Mouse (Mus musculus) erythroblast, embryonic 14.5 days (primary cell): ENCODE measurements around the gene Tmem258. TPM values are rescaled to one million over a fixed set of nuclear protein-coding genes. Genes with fewer than 3 reads are reported as not detected.

Experiments used
- H3K27me3 ChIP-seq: 2 replicates; pipeline ENCODE4 v1.6.1; 2012; ENCODE audit warnings: inconsistent platforms; ENCODE audit not compliant: control insufficient read depth
- H3K36me3 ChIP-seq: 2 replicates; pipeline ENCODE4 v1.6.1; 2012; ENCODE audit warnings: mild to moderate bottlenecking, inconsistent platforms; ENCODE audit not compliant: control insufficient read depth
- H3K4me1 ChIP-seq: 2 replicates; pipeline ENCODE4 v1.6.1; 2012; ENCODE audit warnings: inconsistent platforms; ENCODE audit not compliant: control insufficient read depth
- H3K4me3 ChIP-seq: replicated peaks from 2 replicates; pipeline ENCODE3; 2012; ENCODE audit warnings: moderate library complexity, mild to moderate bottlenecking, inconsistent platforms
- H3K9me3 ChIP-seq: 2 replicates; pipeline ENCODE4 v1.6.1; 2012; ENCODE audit warnings: low read length, inconsistent platforms, mixed read lengths; ENCODE audit not compliant: control insufficient read depth
- GATA1 ChIP-seq: IDR thresholded peaks from 2 replicates; pipeline ENCODE4 v1.6.1; 2012; ENCODE audit warnings: low read length, inconsistent platforms, mixed read lengths
- TAL1 ChIP-seq: IDR thresholded peaks from 3 replicates; pipeline ENCODE4 v1.6.1; 2012; ENCODE audit warnings: low read length, inconsistent platforms, mixed read lengths
- polyA plus RNA-seq: library from polyadenylated mRNA; stranded (reverse); fragments of >175 nt; gene quantifications from 2 replicates; pipeline ENCODE4 v1.2.3, GENCODE M21; 2012

Tmem258 gene
- polyA plus RNA-seq, 1 experiment: 1.6 TPM

GRCm38 (mm10) chr19:10208851-10209250, 5.0 kb downstream of the Tmem258 start:
- no peaks in the 10 kb centered on the region for H3K27me3 ChIP-seq
- H3K4me3 ChIP-seq: no peak overlapping the region
- H3K36me3 ChIP-seq: peaks cover 80% of the 10 kb centered on the region
- TF ChIP-seq GATA1 (no peak), TAL1 (no peak)
- no peaks in the 10 kb centered on the region for H3K9me3 ChIP-seq
- peaks cover 44% of the 10 kb centered on the region for H3K4me1 ChIP-seq

DNA sequence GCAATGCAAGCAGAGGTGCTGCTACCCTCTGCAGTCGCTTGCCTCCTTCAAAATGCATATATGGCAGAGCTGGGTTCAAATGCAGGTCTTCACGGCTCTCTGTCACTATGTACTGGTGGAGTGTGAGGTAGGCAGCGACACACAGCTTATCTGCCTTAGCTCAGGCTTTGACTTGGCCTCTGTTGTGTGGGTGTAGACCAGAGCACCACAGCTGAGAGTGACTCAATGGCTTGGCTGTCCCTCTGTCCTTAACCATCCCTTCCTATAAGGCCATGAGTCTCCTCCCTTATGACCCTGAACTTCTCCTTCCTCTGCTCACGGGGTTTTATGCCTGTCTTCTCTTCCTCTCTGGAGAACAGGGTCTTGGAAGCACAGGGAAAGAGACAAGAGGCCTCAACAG, 7.1 kb downstream of the Tmem258 start:
- Histone ChIP-seq H3K27me3 (no peaks in the 10 kb centered on the region), H3K4me3 (no peak overlapping the region), H3K36me3 (peaks cover 72% of the 10 kb centered on the region), H3K4me1 (peaks cover 32% of the 10 kb centered on the region), H3K9me3 (no peaks in the 10 kb centered on the region)
- TF ChIP-seq GATA1 (no peak), TAL1 (no peak)

GRCm38 (mm10) chr19:10213796-10214471, 10.1 kb downstream of the Tmem258 start:
- Histone ChIP-seq H3K9me3 (no peaks in the 10 kb centered on the region), H3K4me1 (peaks cover 32% of the 10 kb centered on the region), H3K4me3 (no peak overlapping the region), H3K27me3 (no peaks in the 10 kb centered on the region), H3K36me3 (peaks cover 44% of the 10 kb centered on the region)
- no peak for TF ChIP-seq TAL1
- TF ChIP-seq GATA1: no peak

DNA sequence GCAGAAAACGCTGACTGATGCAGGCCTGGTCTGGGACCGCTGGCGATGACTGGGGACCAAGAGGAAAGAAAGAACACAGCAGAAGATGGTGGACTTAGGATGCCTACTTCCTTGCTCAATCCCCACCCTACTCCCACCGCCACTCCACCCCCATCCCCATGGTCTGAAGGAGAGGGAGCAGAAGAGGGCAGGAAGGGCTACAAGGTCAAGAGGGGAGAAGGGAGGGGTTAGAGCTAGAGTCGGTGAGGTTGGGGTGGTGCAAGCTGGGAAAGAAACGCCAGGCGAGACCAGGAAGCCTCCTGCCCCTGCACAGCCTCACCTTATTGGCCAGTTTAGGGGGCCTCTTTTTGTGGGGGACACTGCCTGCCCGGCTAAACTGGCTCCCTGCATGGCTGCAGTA, 12.3 kb downstream of the Tmem258 start:
- no peaks in the 10 kb centered on the region for H3K9me3 ChIP-seq
- peaks cover 22% of the 10 kb centered on the region for H3K36me3 ChIP-seq
- no peak for TF ChIP-seq TAL1
- no peak for TF ChIP-seq GATA1
- peaks cover 21% of the 10 kb centered on the region for H3K4me1 ChIP-seq
- H3K4me3 ChIP-seq: no peak overlapping the region
- no peaks in the 10 kb centered on the region for H3K27me3 ChIP-seq

GRCm38 (mm10) chr19:10219108-10219507, 15.3 kb downstream of the Tmem258 start:
- no peaks in the 10 kb centered on the region for H3K9me3 ChIP-seq
- H3K36me3 ChIP-seq: peaks cover 5% of the 10 kb centered on the region; the same call in 1 of the 2 replicates
- TF ChIP-seq TAL1 (no peak), GATA1 (no peak)
- H3K4me3 ChIP-seq: no peak overlapping the region
- H3K4me1 ChIP-seq: peaks cover 16% of the 10 kb centered on the region
- no peaks in the 10 kb centered on the region for H3K27me3 ChIP-seq

- Histone ChIP-seq H3K4me1 (peaks cover 16% of the 10 kb centered on the region), H3K4me3 (no peak overlapping the region), H3K36me3 (peaks cover 5% of the 10 kb centered on the region; the same call in 1 of the 2 replicates), H3K27me3 (no peaks in the 10 kb centered on the region), H3K9me3 (no peaks in the 10 kb centered on the region)
- TF ChIP-seq GATA1: no peak
- TF ChIP-seq TAL1: no peak
Observed at GRCm38 (mm10) chr19:10219593-10219992, 15.8 kb downstream of the Tmem258 start.

- TF ChIP-seq TAL1 (no peak), GATA1 (no peak)
- Histone ChIP-seq H3K4me1 (peaks cover 15% of the 10 kb centered on the region), H3K4me3 (no peak overlapping the region), H3K27me3 (no peaks in the 10 kb centered on the region), H3K9me3 (no peaks in the 10 kb centered on the region), H3K36me3 (peaks cover 5% of the 10 kb centered on the region; the same call in 1 of the 2 replicates)
Observed at GRCm38 (mm10) chr19:10221585-10221984, 17.8 kb downstream of the Tmem258 start.

DNA sequence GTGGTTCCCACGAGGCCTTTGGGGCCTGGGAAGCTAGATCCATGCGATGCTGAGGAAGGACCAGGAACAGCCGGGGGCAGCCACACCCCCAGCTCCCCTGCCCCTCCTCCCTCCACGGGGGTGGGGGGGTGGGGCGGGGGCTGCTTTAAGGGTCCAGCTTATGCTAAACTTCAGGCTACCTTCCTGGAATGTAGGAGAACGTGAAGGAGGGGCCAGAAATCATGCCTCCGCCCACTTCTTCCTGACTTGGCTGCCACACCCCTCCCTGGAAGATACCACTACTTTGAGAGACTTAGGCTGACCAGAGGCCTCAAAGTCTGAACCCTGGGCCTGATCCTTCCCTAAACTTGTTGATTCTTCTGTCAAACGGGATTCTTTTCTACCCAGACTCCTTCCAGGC, 18.8 kb downstream of the Tmem258 start:
- H3K27me3 ChIP-seq: no peaks in the 10 kb centered on the region
- H3K4me1 ChIP-seq: peaks cover 15% of the 10 kb centered on the region
- no peak overlapping the region for H3K4me3 ChIP-seq
- H3K9me3 ChIP-seq: no peaks in the 10 kb centered on the region
- H3K36me3 ChIP-seq: peaks cover 5% of the 10 kb centered on the region; the same call in 1 of the 2 replicates
- TF ChIP-seq GATA1 (no peak), TAL1 (no peak)

GRCm38 (mm10) chr19:10223561-10223960, 19.7 kb downstream of the Tmem258 start:
- Histone ChIP-seq H3K4me1 (peaks cover 15% of the 10 kb centered on the region), H3K4me3 (no peak overlapping the region), H3K9me3 (no peaks in the 10 kb centered on the region), H3K27me3 (no peaks in the 10 kb centered on the region), H3K36me3 (peaks cover 3% of the 10 kb centered on the region; the same call in 1 of the 2 replicates)
- TF ChIP-seq TAL1 (no peak), GATA1 (no peak)
